Mouse (Mus musculus): Measurements from ENCODE around the gene Nedd1. TPM values are rescaled to one million over a fixed set of nuclear protein-coding genes. Genes with fewer than 3 reads are reported as not detected.

Gene Nedd1
- polyA plus RNA-seq, 2 experiments: 20.2 to 38.3 TPM

GRCm38 (mm10) chr10:92651266-92651665 is 71.0 kb downstream of the Nedd1 start:
- WGBS: 69% methylated on average over 3 of the region's 3 CpGs
- no peak overlapping the region for H3K9ac ChIP-seq (ENCODE audit: low read depth, low read length, severe bottlenecking)

GRCm38 (mm10) chr10:92649096-92649495 is 73.1 kb downstream of the Nedd1 start:
- H3K4me2 ChIP-seq (replicated peaks; ENCODE audit: low read depth, low read length, severe bottlenecking): no peak overlapping the region
- TF ChIP-seq POLR2A (IDR thresholded peaks at IDR 0.05; ENCODE audit: borderline replicate concordance, extremely low read depth, insufficient read depth, insufficient read length): no peak
- H3K4me1 ChIP-seq (ENCODE audit: control insufficient read depth, insufficient read depth, low read length): no peaks in the 10 kb centered on the region
- no peaks in the 10 kb centered on the region for H3K36me3 ChIP-seq (ENCODE audit: control insufficient read depth, insufficient read depth, low read length)
- no peak overlapping the region for H3K9ac ChIP-seq (ENCODE audit: low read depth, low read length, severe bottlenecking)
- no peak overlapping the region for H3K4me3 ChIP-seq (replicated peaks; ENCODE audit: low read length)
- no peak overlapping the region for H3K27ac ChIP-seq (replicated peaks; ENCODE audit: low read depth, low read length)
- WGBS: 84% methylated on average over 8 of the region's 8 CpGs
- H3K9me3 ChIP-seq (ENCODE audit: control insufficient read depth, low read length): no peaks in the 10 kb centered on the region
- H3K27me3 ChIP-seq (ENCODE audit: control insufficient read depth, insufficient read depth, low read length): no peaks in the 10 kb centered on the region
- no peak for DNase-seq (ENCODE audit: low spot score)
- no peak for ATAC-seq (ENCODE audit: low FRiP score, low read depth)

More at GRCm38 (mm10) chr10:92651266-92651665, 71.0 kb downstream of the Nedd1 start:
- Histone ChIP-seq H3K27ac (replicated peaks; ENCODE audit: low read depth, low read length) (no peak overlapping the region), H3K9me3 (ENCODE audit: control insufficient read depth, low read length) (no peaks in the 10 kb centered on the region), H3K4me1 (ENCODE audit: control insufficient read depth, insufficient read depth, low read length) (no peaks in the 10 kb centered on the region), H3K4me3 (replicated peaks; ENCODE audit: low read length) (no peak overlapping the region), H3K27me3 (ENCODE audit: control insufficient read depth, insufficient read depth, low read length) (no peaks in the 10 kb centered on the region), H3K4me2 (replicated peaks; ENCODE audit: low read depth, low read length, severe bottlenecking) (no peak overlapping the region), H3K36me3 (ENCODE audit: control insufficient read depth, insufficient read depth, low read length) (no peaks in the 10 kb centered on the region)
- ATAC-seq (ENCODE audit: low FRiP score, low read depth) (no peak), DNase-seq (ENCODE audit: low spot score) (no peak)
- TF ChIP-seq POLR2A (IDR thresholded peaks at IDR 0.05; ENCODE audit: borderline replicate concordance, extremely low read depth, insufficient read depth, insufficient read length): no peak

- H3K4me3 ChIP-seq (replicated peaks; ENCODE audit: low read length): no peak overlapping the region
- H3K4me1 ChIP-seq (ENCODE audit: control insufficient read depth, insufficient read depth, low read length): no peaks in the 10 kb centered on the region
- ATAC-seq (ENCODE audit: low FRiP score, low read depth) (no peak), DNase-seq (ENCODE audit: low spot score) (no peak)
- no peak overlapping the region for H3K4me2 ChIP-seq (replicated peaks; ENCODE audit: low read depth, low read length, severe bottlenecking)
- no peak overlapping the region for H3K9ac ChIP-seq (ENCODE audit: low read depth, low read length, severe bottlenecking)
- H3K36me3 ChIP-seq (ENCODE audit: control insufficient read depth, insufficient read depth, low read length): no peaks in the 10 kb centered on the region
- no peaks in the 10 kb centered on the region for H3K9me3 ChIP-seq (ENCODE audit: control insufficient read depth, low read length)
- 78% methylated on average over 2 of the region's 2 CpGs for WGBS
- TF ChIP-seq POLR2A (IDR thresholded peaks at IDR 0.05; ENCODE audit: borderline replicate concordance, extremely low read depth, insufficient read depth, insufficient read length): no peak
- no peaks in the 10 kb centered on the region for H3K27me3 ChIP-seq (ENCODE audit: control insufficient read depth, insufficient read depth, low read length)
- H3K27ac ChIP-seq (replicated peaks; ENCODE audit: low read depth, low read length): no peak overlapping the region
Measured at GRCm38 (mm10) chr10:92647691-92648090, 74.5 kb downstream of the Nedd1 start.

- no peak overlapping the region for H3K4me3 ChIP-seq (replicated peaks; ENCODE audit: low read length)
- ATAC-seq (ENCODE audit: low FRiP score, low read depth): no peak
- no peaks in the 10 kb centered on the region for H3K9me3 ChIP-seq (ENCODE audit: control insufficient read depth, low read length)
- no peak for TF ChIP-seq POLR2A (IDR thresholded peaks at IDR 0.05; ENCODE audit: borderline replicate concordance, extremely low read depth, insufficient read depth, insufficient read length)
- WGBS: 62% methylated on average over 8 of the region's 8 CpGs
- H3K27me3 ChIP-seq (ENCODE audit: control insufficient read depth, insufficient read depth, low read length): no peaks in the 10 kb centered on the region
- H3K36me3 ChIP-seq (ENCODE audit: control insufficient read depth, insufficient read depth, low read length): no peaks in the 10 kb centered on the region
- H3K27ac ChIP-seq (replicated peaks; ENCODE audit: low read depth, low read length): no peak overlapping the region
- no peak overlapping the region for H3K4me2 ChIP-seq (replicated peaks; ENCODE audit: low read depth, low read length, severe bottlenecking)
- H3K4me1 ChIP-seq (ENCODE audit: control insufficient read depth, insufficient read depth, low read length): no peaks in the 10 kb centered on the region
- DNase-seq (ENCODE audit: low spot score): no peak
- no peak overlapping the region for H3K9ac ChIP-seq (ENCODE audit: low read depth, low read length, severe bottlenecking)
Measured at GRCm38 (mm10) chr10:92643995-92644394, 78.2 kb downstream of the Nedd1 start.

GRCm38 (mm10) chr10:92641032-92641431 is 81.2 kb downstream of the Nedd1 start:
- Histone ChIP-seq H3K9ac (ENCODE audit: low read depth, low read length, severe bottlenecking) (no peak overlapping the region), H3K4me3 (replicated peaks; ENCODE audit: low read length) (no peak overlapping the region), H3K27ac (replicated peaks; ENCODE audit: low read depth, low read length) (no peak overlapping the region), H3K36me3 (ENCODE audit: control insufficient read depth, insufficient read depth, low read length) (no peaks in the 10 kb centered on the region), H3K4me2 (replicated peaks; ENCODE audit: low read depth, low read length, severe bottlenecking) (no peak overlapping the region), H3K27me3 (ENCODE audit: control insufficient read depth, insufficient read depth, low read length) (no peaks in the 10 kb centered on the region), H3K4me1 (ENCODE audit: control insufficient read depth, insufficient read depth, low read length) (no peaks in the 10 kb centered on the region), H3K9me3 (ENCODE audit: control insufficient read depth, low read length) (0 out of 2 replicates have a peak, but pooled peaks cover 7% of the 10 kb centered on the region)
- ATAC-seq (ENCODE audit: low FRiP score, low read depth) (no peak), DNase-seq (ENCODE audit: low spot score) (no peak)
- no peak for TF ChIP-seq POLR2A (IDR thresholded peaks at IDR 0.05; ENCODE audit: borderline replicate concordance, extremely low read depth, insufficient read depth, insufficient read length)
